Mouse (Mus musculus) kidney, adult 18-20 months (tissue): Measurements from ENCODE around the gene Tvp23b.

Experiments
- DNase-seq: peaks from one replicate; pipeline ENCODE4 v3.0.0; 2021

Tvp23b gene

GRCm38 (mm10) chr11:62879220-62880048 is at the start of gene Tvp23b:
Tvp23b (plus strand) TSS chr11:62879455.
- DNase-seq: peak; percentile 97

- DNase-seq: no peak
Measured at GRCm38 (mm10) chr11:62830387-62830786, 48.9 kb upstream of the Tvp23b start.

DNA sequence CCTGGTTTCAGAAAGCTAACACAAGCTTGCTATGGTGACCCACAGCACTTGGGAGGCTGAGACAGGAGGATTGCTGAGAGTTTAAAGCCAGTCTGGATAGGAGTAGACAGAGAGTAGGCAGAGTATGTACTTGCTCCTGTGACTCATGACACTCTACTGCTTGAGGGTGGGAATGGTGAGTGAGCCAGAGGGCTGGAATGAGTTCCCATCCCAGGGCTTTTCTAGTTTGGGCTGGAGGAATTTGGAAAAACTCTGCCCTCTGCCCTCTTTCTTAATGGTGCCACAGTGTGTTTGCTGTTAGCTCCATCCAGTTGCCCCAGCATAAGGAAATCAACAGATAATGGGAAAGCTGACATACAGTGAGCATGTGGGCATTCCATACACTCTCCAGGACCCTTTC is 47.3 kb upstream of the Tvp23b start:
- no peak for DNase-seq

- DNase-seq: no peak
Measured at GRCm38 (mm10) chr11:62844562-62844961, 34.7 kb upstream of the Tvp23b start.

DNA sequence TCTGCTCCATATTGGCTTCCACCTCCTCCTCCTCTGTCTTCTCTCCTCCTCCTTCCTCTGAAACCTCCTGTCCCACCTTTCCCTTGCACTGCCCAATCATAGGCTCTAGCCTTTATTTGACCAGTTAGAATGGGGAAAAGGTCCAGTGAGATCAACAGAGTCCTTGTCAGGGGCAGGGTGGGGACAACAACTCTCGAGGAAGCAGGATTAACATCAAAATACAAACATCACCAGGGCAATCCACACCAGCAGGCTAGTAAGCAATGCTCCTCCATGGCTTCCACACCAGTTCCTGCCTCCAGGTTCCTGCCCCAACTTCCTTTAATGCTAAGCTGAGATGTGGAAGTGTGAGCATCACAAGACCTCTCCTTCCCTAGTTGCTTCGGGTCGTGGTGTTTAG is 33.5 kb upstream of the Tvp23b start:
- DNase-seq: no peak

- DNase-seq: peak; percentile 18
Measured at GRCm38 (mm10) chr11:62846961-62847654, 32.1 kb upstream of the Tvp23b start, which contains the start of gene Fbxw10. Fbxw10 (plus strand) TSS chr11:62847069.

DNA sequence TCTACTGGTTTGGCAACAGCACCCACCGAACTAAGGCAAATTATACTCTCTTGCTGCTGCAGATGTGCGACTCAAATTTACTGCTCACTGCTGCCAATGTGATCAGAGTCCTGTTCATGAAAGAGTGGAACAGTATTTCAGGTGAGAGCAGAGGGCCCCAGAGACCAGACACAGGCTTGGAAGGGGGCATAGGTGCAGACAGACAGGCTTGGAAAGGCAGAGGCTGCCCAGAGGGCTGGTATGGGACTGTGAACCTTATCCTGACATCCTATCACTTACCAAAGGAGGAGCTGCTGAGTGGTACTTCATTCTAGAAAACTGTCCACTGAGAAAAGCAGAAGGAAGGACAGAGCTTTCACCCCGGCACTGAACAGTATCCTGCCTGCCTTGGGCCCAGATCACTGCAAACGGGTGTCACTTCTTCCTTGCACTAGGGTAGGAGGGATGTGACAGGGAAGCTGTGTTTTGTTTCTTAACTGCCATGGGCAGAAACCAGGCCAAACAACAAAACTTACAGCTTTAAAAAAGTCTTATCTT is 31.5 kb upstream of the Tvp23b start:
- DNase-seq: no peak

DNA sequence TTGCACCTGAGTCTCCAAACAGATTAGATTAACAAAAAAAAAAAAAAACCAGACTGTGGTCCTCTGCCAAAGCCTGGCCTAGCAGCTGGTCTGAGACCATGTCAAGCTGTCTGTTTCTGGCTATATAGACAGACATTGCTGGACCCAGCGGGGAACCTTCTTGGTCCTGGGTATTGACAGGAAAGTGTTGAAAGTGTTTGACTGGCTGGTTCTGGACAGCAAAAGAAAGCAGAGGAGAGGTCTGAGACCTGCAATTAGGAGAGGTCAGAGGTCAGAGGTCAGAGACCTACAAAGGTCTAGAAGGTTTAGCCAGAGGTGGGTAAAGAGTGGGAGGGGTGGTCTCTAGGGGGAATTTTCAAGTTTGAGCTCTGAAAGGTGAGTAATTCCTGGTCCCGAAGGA is 31.0 kb upstream of the Tvp23b start:
- no peak for DNase-seq

DNA sequence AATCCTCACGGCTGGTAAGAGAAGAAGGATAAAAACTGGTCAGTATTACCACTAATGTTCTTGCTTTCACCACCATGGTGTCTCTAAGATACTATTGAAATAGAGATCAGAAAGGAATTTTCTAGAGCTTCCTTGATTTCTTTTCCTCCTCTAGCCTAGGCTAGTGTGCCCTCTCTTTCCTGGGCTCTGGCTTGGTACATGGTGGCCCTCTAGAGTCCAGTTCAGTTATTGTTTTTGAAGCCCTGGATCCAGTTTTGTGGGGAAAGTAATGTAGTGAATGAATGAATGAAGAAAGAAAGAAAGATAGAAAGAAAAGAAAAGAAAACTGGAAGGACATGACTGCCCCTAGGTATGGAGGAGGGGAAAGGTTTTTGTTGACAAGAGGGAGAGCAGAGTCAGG is 28.1 kb upstream of the Tvp23b start:
- peak; percentile 25 for DNase-seq

DNA sequence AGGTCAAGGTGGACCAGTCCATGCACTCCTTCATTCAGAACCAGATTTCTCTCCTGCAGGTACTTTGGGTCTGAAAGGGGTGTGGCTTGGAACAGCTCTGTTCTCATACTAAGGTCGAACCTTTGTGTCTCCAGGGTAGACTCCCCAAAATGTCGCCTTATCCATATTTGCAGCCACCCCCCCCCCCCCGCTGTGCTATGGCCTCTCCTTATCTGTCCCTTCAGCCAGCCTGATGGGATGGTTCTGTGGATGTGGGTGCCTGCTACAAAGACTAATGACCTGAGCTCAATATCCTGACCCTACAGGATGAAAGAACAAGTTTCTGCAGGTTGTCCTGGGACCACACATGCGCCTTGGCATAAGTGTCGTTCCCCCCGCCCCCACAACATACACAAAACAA is 25.9 kb upstream of the Tvp23b start:
- no peak for DNase-seq

GRCm38 (mm10) chr11:62865562-62865961 is 13.7 kb upstream of the Tvp23b start:
- DNase-seq: no peak

DNA sequence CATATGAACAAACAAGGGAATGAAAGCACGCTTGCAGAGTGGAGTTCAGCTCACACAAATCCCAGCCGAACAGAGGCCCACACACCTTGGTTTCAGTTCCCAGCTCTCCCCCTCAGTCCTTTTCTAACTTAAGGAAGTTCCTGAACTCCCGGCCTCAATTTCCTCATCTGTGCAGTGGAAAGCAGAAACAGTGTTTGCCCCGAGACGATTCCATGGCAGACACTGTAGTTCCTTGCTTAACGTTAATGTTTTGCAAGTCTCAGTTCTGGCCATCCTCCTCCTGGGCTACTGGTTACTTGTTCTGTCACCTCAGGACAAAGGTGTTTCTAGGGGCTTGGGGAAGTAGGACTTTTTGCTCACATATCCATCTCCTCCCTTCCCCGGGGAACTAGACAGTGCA is 12.6 kb upstream of the Tvp23b start:
- DNase-seq: no peak

DNA sequence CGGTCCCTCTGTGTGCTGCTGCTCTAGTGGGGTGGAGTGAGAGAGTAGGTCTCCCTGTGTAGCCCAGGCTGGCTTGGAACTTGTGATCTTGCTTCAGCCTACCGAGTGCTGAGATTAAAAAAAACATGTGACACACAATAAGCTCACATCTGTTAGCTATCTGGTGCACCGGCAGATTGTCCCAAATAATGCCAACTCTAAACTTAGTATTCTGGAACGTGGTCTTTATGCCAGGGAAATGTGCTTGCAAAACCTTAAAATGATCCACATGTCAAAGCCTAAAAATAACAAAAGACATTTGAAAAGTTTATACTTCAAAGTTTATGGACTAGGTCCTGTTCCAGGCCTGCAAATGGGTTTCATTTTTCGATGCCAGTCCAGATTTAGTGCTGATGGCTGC is 10.1 kb upstream of the Tvp23b start:
- DNase-seq: no peak

GRCm38 (mm10) chr11:62869715-62870371 is 9.4 kb upstream of the Tvp23b start:
- DNase-seq: no peak

GRCm38 (mm10) chr11:62873479-62873878 is 5.8 kb upstream of the Tvp23b start:
- DNase-seq: no peak

DNA sequence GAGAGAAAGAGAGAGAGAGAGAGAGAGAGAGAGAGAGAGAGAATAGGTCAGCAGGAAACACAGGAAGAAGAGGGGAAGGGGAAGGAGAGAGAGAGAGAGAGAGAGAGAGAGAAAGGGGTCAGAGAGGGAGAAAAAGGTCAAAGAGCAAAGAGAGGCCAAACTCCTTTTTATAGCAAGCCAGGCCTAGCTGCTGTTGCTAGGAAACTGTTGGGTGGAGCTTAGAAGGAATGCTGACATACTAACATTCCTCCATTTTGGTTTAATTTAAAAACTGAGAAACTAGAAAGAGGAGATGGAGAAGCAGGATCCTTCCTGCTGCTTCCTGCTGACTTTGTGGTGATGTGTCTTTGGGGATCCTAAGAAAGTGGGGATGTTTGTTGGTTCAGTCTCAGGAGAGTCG is 3.6 kb upstream of the Tvp23b start:
- DNase-seq: no peak

GRCm38 (mm10) chr11:62876445-62876844 is 2.8 kb upstream of the Tvp23b start:
- DNase-seq: no peak

DNA sequence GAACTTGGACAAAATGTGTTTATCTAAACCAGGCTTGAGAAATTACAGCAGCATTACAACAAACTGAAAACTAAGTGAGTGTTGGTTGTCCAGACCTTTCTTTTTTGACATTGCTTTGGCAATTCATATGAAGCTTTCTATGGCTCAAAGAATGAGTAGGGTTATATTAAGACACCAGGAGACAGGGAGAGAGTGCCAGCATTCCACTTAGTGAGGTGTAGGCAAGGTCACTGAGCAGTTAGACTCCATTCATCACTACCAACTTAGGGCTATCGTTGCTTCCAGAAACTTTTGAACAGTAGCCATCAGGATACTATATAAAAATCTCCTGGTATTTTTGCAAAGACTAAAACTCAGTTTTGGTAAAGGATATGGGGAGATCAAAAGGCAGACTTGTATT is 1.9 kb upstream of the Tvp23b start:
- DNase-seq: no peak

DNA sequence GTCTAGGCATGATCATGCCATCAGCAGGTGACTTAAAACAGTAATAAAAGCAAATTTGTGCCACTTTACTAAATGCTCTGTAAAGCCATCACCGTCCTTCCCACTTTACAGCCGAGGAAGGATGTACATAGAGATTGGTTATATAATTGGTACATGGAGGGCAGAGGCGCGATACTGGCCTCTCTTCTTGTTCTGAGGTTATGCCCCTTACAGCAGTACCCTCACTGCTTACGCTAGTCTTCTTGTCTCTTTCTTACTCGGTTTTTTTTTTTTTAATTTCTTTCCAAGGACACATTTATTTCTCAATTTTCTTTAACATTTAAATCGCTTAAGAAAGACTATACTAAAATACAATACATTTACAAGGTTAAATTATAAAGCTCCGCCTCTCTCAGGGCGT is 527 bp upstream of the Tvp23b start:
- DNase-seq: no peak

DNA sequence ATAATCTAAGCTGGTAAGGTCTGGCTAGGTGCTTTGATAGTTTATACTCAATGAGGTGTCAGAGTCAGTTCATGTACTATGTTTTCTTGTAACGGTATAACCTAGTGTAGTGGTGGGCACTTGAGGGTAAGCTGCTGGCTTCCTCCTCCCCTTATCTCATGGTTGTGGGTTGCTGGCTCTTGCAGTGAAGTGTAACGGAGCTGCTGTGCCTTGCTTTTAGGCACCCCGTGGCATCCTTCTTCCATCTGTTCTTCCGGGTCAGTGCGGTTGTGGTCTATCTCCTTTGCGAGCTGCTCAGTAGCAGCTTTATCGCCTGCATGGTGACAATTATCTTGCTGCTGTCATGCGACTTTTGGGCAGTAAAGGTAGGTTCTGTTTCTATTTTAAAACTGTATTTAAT is 4.2 kb downstream of the Tvp23b start:
- DNase-seq: no peak

DNA sequence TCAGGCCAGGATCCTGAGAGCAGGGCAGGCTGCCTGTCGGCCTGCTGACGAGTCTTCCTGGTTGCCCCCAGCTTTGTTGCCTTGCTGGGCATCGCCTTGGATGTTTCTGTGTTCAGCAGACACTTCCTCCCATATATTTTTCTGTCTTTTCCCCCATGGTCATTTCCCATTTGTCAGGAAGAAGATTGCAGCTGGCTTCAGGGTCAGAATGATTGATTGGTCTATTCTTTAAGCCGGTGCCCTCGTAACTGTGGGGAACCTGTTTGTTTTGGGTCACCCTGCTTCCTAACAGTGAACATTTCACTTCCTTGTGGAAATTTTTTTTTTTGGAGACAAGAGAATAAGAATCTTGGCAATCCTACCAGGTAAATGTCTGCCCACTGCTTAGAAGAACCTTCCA is 6.1 kb downstream of the Tvp23b start:
- no peak for DNase-seq

GRCm38 (mm10) chr11:62890796-62891195 is 11.5 kb downstream of the Tvp23b start:
- no peak for DNase-seq

- no peak for DNase-seq
Measured at GRCm38 (mm10) chr11:62891763-62892162, 12.5 kb downstream of the Tvp23b start.
